12 mouse cellular contexts compared by ENCODE assay signal in genomic region chr3:90313367-90313766, GRCm38 (mm10). TPM values are rescaled to one million over a fixed set of nuclear protein-coding genes. Genes with fewer than 3 reads are reported as not detected.
DNase-seq lines count a peak whose midpoint lies in the region; ATAC-seq and TF ChIP-seq lines count a peak whose summit lies in the region.
"Had no signal": no experiment of that assay in that cellular context is flagged by ENCODE, and none has a peak within 500 bp of the region (broad histone marks: within the 10 kb centered on the region; RNA-seq: fewer than 3 reads in every experiment).

No protein-coding gene starts in this region.

- no peaks in the 10 kb centered on the region for H3K9me3 ChIP-seq in CH12.LX (replicated peaks; ENCODE audit: low read length)
- no peaks in the 10 kb centered on the region for H3K9me3 ChIP-seq in heart, embryonic 11.5 days (replicated peaks; ENCODE audit: control insufficient read depth, low read length)
- H3K9me3 ChIP-seq: embryonic facial prominence, embryonic 12.5 days; hindbrain, embryonic 15.5 days had no signal

- H3K36me3 ChIP-seq in CH12.LX (replicated peaks in 1 of 2; ENCODE audit: control insufficient read depth in 1 of 2, insufficient read depth in 1 of 2, low read length in 1 of 2) = peaks cover 0 to 15% of the 10 kb centered on the region in 2 experiments
- H3K36me3 ChIP-seq in heart, embryonic 11.5 days (ENCODE audit: control insufficient read depth, insufficient read depth, low read length) = no peaks in the 10 kb centered on the region
- H3K36me3 ChIP-seq: embryonic facial prominence, embryonic 12.5 days; hindbrain, embryonic 15.5 days had no signal

- DNase-seq in lung, adult 2 months = no peak
- no peak for DNase-seq in lung, adult 18-20 months
- peak; percentile 39 for DNase-seq in CH12.LX (ENCODE audit: extremely low read depth)
- DNase-seq in brain, adult 2 months (ENCODE audit: low read depth, low spot score) = peak; percentile 15
- no peak for DNase-seq in urinary bladder, postnatal 25 days (ENCODE audit: low spot score)
- DNase-seq: adrenal gland, postnatal 14 days; layer of hippocampus, postnatal 36 days had no signal

- no peak overlapping the region for H3K4me3 ChIP-seq in lung, adult 2 months (replicated peaks; ENCODE audit: extremely low read depth, low read depth, low read length)
- H3K4me3 ChIP-seq in CH12.LX (replicated peaks in 1 of 3; ENCODE audit: low read depth in 2 of 3, low read length in 2 of 3, poor library complexity in 1 of 3) = no peak overlapping the region
- no peak overlapping the region for H3K4me3 ChIP-seq in heart, embryonic 11.5 days (ENCODE audit: low read depth, low read length)
- H3K4me3 ChIP-seq: embryonic facial prominence, embryonic 12.5 days; hindbrain, embryonic 15.5 days had no signal

- H3K27ac ChIP-seq in CH12.LX (ENCODE audit: insufficient read depth, low read depth) = no peak overlapping the region
- no peak overlapping the region for H3K27ac ChIP-seq in heart, embryonic 11.5 days (ENCODE audit: low read depth, low read length)
- H3K27ac ChIP-seq: embryonic facial prominence, embryonic 12.5 days; hindbrain, embryonic 15.5 days; macrophage had no signal

- no peak for TF ChIP-seq POLR2A in lung, adult 2 months (IDR thresholded peaks at IDR 0.05; ENCODE audit: borderline replicate concordance, extremely low read depth, low read depth, low read length)
- TF ChIP-seq POLR2A in CH12.LX (IDR thresholded peaks at IDR 0.05; ENCODE audit: low read depth, low read length) = no peak

- H3K4me1 ChIP-seq in lung, adult 2 months (ENCODE audit: control insufficient read depth, insufficient read depth, low read length) = no peaks in the 10 kb centered on the region
- H3K4me1 ChIP-seq in CH12.LX (ENCODE audit: control insufficient read depth in 1 of 2, insufficient read depth in 2 of 2) = peaks cover 0 to 11% of the 10 kb centered on the region in 2 experiments; a peak in 2 of 4 replicates
- H3K4me1 ChIP-seq in heart, embryonic 11.5 days (ENCODE audit: control insufficient read depth, insufficient read depth, low read length) = no peaks in the 10 kb centered on the region
- H3K4me1 ChIP-seq: embryonic facial prominence, embryonic 12.5 days; hindbrain, embryonic 15.5 days had no signal

- peaks cover 78% of the 10 kb centered on the region for H3K79me2 ChIP-seq in CH12.LX (replicated peaks; ENCODE audit: control insufficient read depth, extremely low read depth, insufficient read depth, poor library complexity, severe bottlenecking)

- TF ChIP-seq RAD21 in CH12.LX (IDR thresholded peaks at IDR 0.05; ENCODE audit: low read depth, low read length) = peak; percentile 29

- dilution Hi-C loops in CH12.LX (cut with MboI; ENCODE audit: extremely low pct_ligation_motif_present, extremely low pct_unique_long_range_greater_than_20kb, low sequenced_read_pairs) = no loop called here

- ATAC-seq in megakaryocyte-erythroid progenitor cell, adult 5-6 weeks (replicated peaks; ENCODE audit: low FRiP score, low TSS enrichment, poor library complexity, severe bottlenecking) = peak; percentile 71
- ATAC-seq in heart, embryonic 11.5 days (replicated peaks; ENCODE audit: insufficient number of reproducible peaks, low FRiP score, low TSS enrichment) = no peak

- TF ChIP-seq EP300 in CH12.LX (IDR thresholded peaks at IDR 0.05; ENCODE audit: low read length) = no peak

- no peak overlapping the region for H3K9ac ChIP-seq in CH12.LX (ENCODE audit: insufficient read depth, low read depth)
- H3K9ac ChIP-seq in heart, embryonic 11.5 days (ENCODE audit: low read depth, low read length) = no peak overlapping the region
- H3K9ac ChIP-seq: embryonic facial prominence, embryonic 12.5 days; hindbrain, embryonic 15.5 days had no signal

- TF ChIP-seq CTCF in lung, adult 2 months (IDR thresholded peaks at IDR 0.05; ENCODE audit: insufficient read depth, low read length) = peak; percentile 18; the same call in 1 of the 2 replicates
- peak; percentile 24 to 51; a peak in 2 of 4 replicates for TF ChIP-seq CTCF in CH12.LX (conservative IDR thresholded peaks at IDR 0.05 in 1 of 2, IDR thresholded peaks at IDR 0.05 in 1 of 2; ENCODE audit: low read depth in 2 of 2, low read length in 2 of 2)

- H3K27me3 ChIP-seq in CH12.LX (replicated peaks) = no peaks in the 10 kb centered on the region
- H3K27me3 ChIP-seq in heart, embryonic 11.5 days (ENCODE audit: control insufficient read depth, insufficient read depth, low read length) = no peaks in the 10 kb centered on the region
- H3K27me3 ChIP-seq: embryonic facial prominence, embryonic 12.5 days; hindbrain, embryonic 15.5 days had no signal

- no peak overlapping the region for H3K4me2 ChIP-seq in CH12.LX (ENCODE audit: insufficient read depth, low read depth, poor library complexity, severe bottlenecking)
- no peak overlapping the region for H3K4me2 ChIP-seq in heart, embryonic 11.5 days
- H3K4me2 ChIP-seq: embryonic facial prominence, embryonic 12.5 days; hindbrain, embryonic 15.5 days had no signal

- in situ Hi-C loops in CH12.LX (cut with MboI; ENCODE audit: low pct_ligation_motif_present, low pct_unique_long_range_greater_than_20kb, low sequenced_read_pairs) = no loop called here

TF ChIP-seq in CH12.LX, 34 proteins besides CTCF, POLR2A, EP300 and RAD21:
- TF ChIP-seq CHD2 (IDR thresholded peaks at IDR 0.05; ENCODE audit: low read length) (no peak), SMC3 (IDR thresholded peaks at IDR 0.05; ENCODE audit: low read depth, low read length) (no peak; the same call in 1 of the 2 replicates), ZNF384 (IDR thresholded peaks at IDR 0.05; ENCODE audit: low read depth, low read length) (peak; percentile 56; the same call in 1 of the 2 replicates)
TF ChIP-seq in CH12.LX: peak in this region for 1.

RNA-seq across cellular contexts. Expression of gene Gatad2b, which starts 20.4 kb away (rescaled TPM):
- 21.5 and 26.0 TPM in 2 replicates for polyA plus RNA-seq in lung, adult 2 months (2012; rRNA removed)
- total RNA-seq in CH12.LX (2012; rRNA removed) (8.9 and 10.0 TPM in 2 replicates), CH12.LX (2014; rRNA removed) (6.4 and 8.4 TPM in 2 replicates)
- 20.6 and 22.6 TPM in 2 replicates for polyA plus RNA-seq in CH12.LX (2012; ENCODE audit: insufficient read length, low read depth)
- total RNA-seq in megakaryocyte-erythroid progenitor cell, adult 5-6 weeks (2014; fragmentation: Nextera tagmentation) = 65.5 and 68.0 TPM in 2 replicates
- 23.8 and 28.5 TPM in 2 replicates for total RNA-seq in megakaryocyte-erythroid progenitor cell, adult 5-6 weeks (2017)
- 8.4 and 14.3 TPM in 2 replicates for polyA plus RNA-seq in heart, embryonic 11.5 days (2014; fragmentation: Nextera tagmentation; extraction: Ambion mirVana)

RNA-seq across cellular contexts. Expression of gene Dennd4b, which starts 48.4 kb away (rescaled TPM):
- 37.5 and 39.6 TPM in 2 replicates for polyA plus RNA-seq in lung, adult 2 months (2012; rRNA removed)
- total RNA-seq in CH12.LX (2012; rRNA removed) (27.8 and 28.1 TPM in 2 replicates), CH12.LX (2014; rRNA removed) (9.4 and 9.8 TPM in 2 replicates)
- 34.4 and 45.3 TPM in 2 replicates for polyA plus RNA-seq in CH12.LX (2012; ENCODE audit: insufficient read length, low read depth)
- 32.4 and 33.3 TPM in 2 replicates for total RNA-seq in megakaryocyte-erythroid progenitor cell, adult 5-6 weeks (2014; fragmentation: Nextera tagmentation)
- total RNA-seq in megakaryocyte-erythroid progenitor cell, adult 5-6 weeks (2017) = 7.0 and 21.5 TPM in 2 replicates
- 4.1 and 4.4 TPM in 2 replicates for polyA plus RNA-seq in heart, embryonic 11.5 days (2014; fragmentation: Nextera tagmentation; extraction: Ambion mirVana)

RNA-seq across cellular contexts. Expression of gene Crtc2, which starts 59.4 kb away (rescaled TPM):
- 60.2 and 77.4 TPM in 2 replicates for polyA plus RNA-seq in lung, adult 2 months (2012; rRNA removed)
- total RNA-seq in CH12.LX (2012; rRNA removed) (13.5 and 14.1 TPM in 2 replicates), CH12.LX (2014; rRNA removed) (5.4 and 6.1 TPM in 2 replicates)
- 62.1 and 69.8 TPM in 2 replicates for polyA plus RNA-seq in CH12.LX (2012; ENCODE audit: insufficient read length, low read depth)
- total RNA-seq in megakaryocyte-erythroid progenitor cell, adult 5-6 weeks (2014; fragmentation: Nextera tagmentation) = 33.0 and 45.4 TPM in 2 replicates
- total RNA-seq in megakaryocyte-erythroid progenitor cell, adult 5-6 weeks (2017) = 5.6 and 10.8 TPM in 2 replicates
- 7.5 and 11.6 TPM in 2 replicates for polyA plus RNA-seq in heart, embryonic 11.5 days (2014; fragmentation: Nextera tagmentation; extraction: Ambion mirVana)

Comparison
In these comparisons a context has a peak if more than half of its experiments do, and no peak if none do; other contexts are left out.
1. DNase-seq: peak in CH12.LX (single experiment) and brain, adult 2 months (single experiment); none in lung, adult 2 months (single experiment), lung, adult 18-20 months (0 of 2) and urinary bladder, postnatal 25 days (single experiment).